Mouse (Mus musculus) lung, postnatal 0 days (tissue): Measurements from ENCODE around the gene Pipox. TPM values are rescaled to one million over a fixed set of nuclear protein-coding genes. Genes with fewer than 3 reads are reported as not detected.

ENCODE experiments used
- ATAC-seq: fragments of 200-750 bp; cut with Nextera tagmentation; 2 replicates; pipeline ENCODE4 v1.8.0; 2017; ENCODE audit warnings: moderate library complexity
- DNase-seq: peaks from one replicate; pipeline ENCODE4 v3.0.0-alpha.2; 2016; ENCODE audit warnings: low spot score
- H3K27ac ChIP-seq: fragments of 300-500 bp; sonication (generic); 2 replicates; pipeline ENCODE4 v1.5.1; 2014; ENCODE audit warnings: antibody characterized with exemption, mild to moderate bottlenecking, low read length, mixed read lengths
- H3K27me3 ChIP-seq: fragments of 300-500 bp; sonication (generic); replicated peaks from 2 replicates; pipeline ENCODE4 v1.6.1; 2014; ENCODE audit warnings: low read length, mixed read lengths; ENCODE audit not compliant: insufficient read depth
- H3K36me3 ChIP-seq: fragments of 300-500 bp; sonication (generic); 2 replicates; pipeline ENCODE4 v1.6.1; 2014; ENCODE audit warnings: low read length, mixed read lengths; ENCODE audit not compliant: insufficient read depth
- H3K4me1 ChIP-seq: fragments of 300-500 bp; sonication (generic); 2 replicates; pipeline ENCODE4 v1.6.1; 2014; ENCODE audit warnings: antibody characterized with exemption, low read depth, low read length, mixed read lengths; ENCODE audit not compliant: insufficient read depth
- H3K4me2 ChIP-seq: fragments of 300-500 bp; sonication (generic); replicated peaks from 2 replicates; pipeline ENCODE4 v1.6.1; 2014; ENCODE audit warnings: low read depth, mild to moderate bottlenecking, low read length, moderate library complexity, mixed read lengths
- H3K4me3 ChIP-seq: fragments of 300-500 bp; sonication (generic); 2 replicates; pipeline ENCODE4 v1.5.1; 2014; ENCODE audit warnings: low read depth, low read length
- H3K9ac ChIP-seq: fragments of 300-500 bp; sonication (generic); replicated peaks from 2 replicates; pipeline ENCODE4 v1.6.1; 2014; ENCODE audit warnings: low read depth, mild to moderate bottlenecking
- H3K9me3 ChIP-seq: fragments of 300-500 bp; sonication (generic); 2 replicates; pipeline ENCODE4 v1.6.1; 2016; ENCODE audit warnings: low read length, mixed read lengths
- CTCF ChIP-seq: IDR thresholded peaks from 2 replicates; pipeline ENCODE4 v1.5.1; 2016; ENCODE audit warnings: antibody characterized with exemption, mild to moderate bottlenecking
- EP300 ChIP-seq: IDR thresholded peaks from 2 replicates; pipeline ENCODE4 v1.6.1; 2016; ENCODE audit warnings: antibody characterized with exemption, mild to moderate bottlenecking, control low read depth
- WGBS: fragments of 180-500 bp; shearing (Covaris S2); extraction: QIAGEN DNeasy Blood & Tissue Kit; methylation state at CpG from one replicate; pipeline ENCODE4 v1.1.7; 2014; 5-methylcytosine and 5-hydroxymethylcytosine counted together
- polyA plus RNA-seq: library from polyadenylated mRNA; unstranded; fragments of >200 nt; fragmentation: Nextera tagmentation; extraction: Ambion mirVana; gene quantifications from 2 replicates; pipeline ENCODE4 v1.2.1, GENCODE M21; 2015

Pipox gene
- polyA plus RNA-seq, 1 experiment from 2014 or later = 0.23 TPM

DNA sequence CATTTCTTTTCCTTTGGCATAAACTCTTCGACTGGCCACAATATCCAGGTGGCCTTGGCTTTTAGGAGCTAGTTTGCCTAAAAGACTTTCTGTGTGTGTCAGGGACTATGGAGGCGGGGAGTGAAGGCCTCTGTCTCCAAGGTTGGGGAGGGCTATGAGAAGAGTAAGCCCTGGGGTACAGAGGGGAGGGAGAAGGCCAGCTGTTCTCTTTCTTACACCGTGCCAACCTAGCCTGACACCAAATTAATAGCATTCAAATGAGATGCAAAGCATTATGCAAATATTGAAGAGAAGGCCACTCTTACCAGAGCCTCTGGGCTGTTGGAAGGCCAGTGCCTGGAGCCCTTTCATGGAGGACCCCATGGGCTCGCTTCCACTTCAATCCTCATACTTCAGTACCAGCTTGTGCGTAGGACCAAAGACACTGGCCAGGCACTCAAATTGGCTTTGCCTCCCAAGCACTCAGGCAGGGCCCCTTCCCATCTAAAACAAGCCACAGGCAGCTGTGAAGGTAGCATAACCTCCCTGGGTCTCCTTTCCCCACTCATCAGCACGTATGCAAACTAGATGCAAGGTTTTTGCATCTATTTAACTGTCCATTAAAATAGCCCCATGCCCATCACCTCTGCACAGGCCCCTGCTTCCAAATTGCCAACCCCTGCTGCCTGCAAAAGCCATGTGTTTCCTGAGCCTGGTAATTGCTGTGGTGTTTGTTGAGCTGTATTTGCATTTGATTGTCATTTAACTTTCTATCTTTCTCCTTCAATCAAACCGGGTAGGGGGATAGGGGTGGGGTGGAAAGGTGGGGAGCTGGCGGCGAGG, 32.2 kb upstream of the Pipox start:
- Histone ChIP-seq H3K27ac (no peak overlapping the region), H3K36me3 (no peaks in the 10 kb centered on the region), H3K27me3 (peaks cover 13% of the 10 kb centered on the region), H3K9ac (no peak overlapping the region), H3K4me3 (no peak overlapping the region), H3K4me2 (no peak overlapping the region), H3K4me1 (0 out of 2 replicates have a peak, but pooled peaks cover 2% of the 10 kb centered on the region), H3K9me3 (no peaks in the 10 kb centered on the region)
- DNase-seq (no peak), ATAC-seq (no peak)
- TF ChIP-seq EP300 (no peak), CTCF (no peak)
- WGBS = 41% methylated on average over 9 of the region's 9 CpGs

DNA sequence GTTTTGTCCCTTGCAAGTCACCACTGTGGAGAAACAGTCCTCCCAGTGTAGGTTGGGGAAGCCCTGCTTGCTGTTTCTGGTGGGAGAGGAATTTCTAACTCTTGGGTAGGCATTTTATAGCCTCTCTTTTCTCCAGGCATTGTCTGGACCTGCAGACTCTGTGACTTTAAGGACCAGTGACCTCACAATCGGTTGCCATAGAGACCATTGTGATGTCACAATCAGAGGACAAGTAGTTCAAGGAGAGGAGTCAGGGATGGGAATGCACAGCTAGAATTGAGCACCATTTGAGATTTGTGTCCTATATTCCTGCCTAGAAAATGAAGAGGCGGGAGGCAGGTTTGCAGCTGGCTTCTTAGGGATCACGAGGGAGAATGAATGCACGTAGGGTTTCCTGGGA, 29.4 kb upstream of the Pipox start:
- no peak overlapping the region for H3K27ac ChIP-seq
- 74% methylated on average over 4 of the region's 4 CpGs for WGBS
- no peaks in the 10 kb centered on the region for H3K27me3 ChIP-seq
- DNase-seq = no peak
- TF ChIP-seq EP300 (no peak), CTCF (no peak)
- H3K4me1 ChIP-seq = no peaks in the 10 kb centered on the region
- ATAC-seq = no peak
- no peak overlapping the region for H3K9ac ChIP-seq
- H3K4me3 ChIP-seq = no peak overlapping the region
- no peaks in the 10 kb centered on the region for H3K36me3 ChIP-seq
- no peak overlapping the region for H3K4me2 ChIP-seq
- H3K9me3 ChIP-seq = no peaks in the 10 kb centered on the region

DNA sequence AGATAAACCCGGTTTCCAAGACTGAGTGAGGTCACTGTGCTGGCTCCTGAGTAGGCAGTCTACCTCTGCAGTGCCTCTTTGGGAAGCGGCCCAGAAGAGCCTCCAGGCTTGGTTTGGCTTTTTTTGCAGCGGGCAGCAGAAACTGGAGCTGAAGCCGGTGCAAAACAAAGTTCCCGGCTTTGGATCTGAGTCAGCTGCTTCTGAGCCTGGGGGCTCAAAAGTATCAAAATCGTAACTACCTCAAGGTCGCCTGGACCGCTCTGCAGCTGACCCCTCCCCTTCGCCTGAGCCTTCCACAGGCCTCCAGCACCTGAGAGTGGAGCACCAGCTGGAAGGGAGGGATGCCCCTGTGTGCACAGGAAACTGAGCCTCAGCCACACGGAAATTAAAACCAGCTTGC, 23.3 kb upstream of the Pipox start:
- DNase-seq (no peak), ATAC-seq (no peak)
- no peaks in the 10 kb centered on the region for H3K9me3 ChIP-seq
- H3K4me1 ChIP-seq = no peaks in the 10 kb centered on the region
- no peak for TF ChIP-seq CTCF
- TF ChIP-seq EP300 = no peak
- no peak overlapping the region for H3K4me3 ChIP-seq
- peaks cover 9% of the 10 kb centered on the region for H3K27me3 ChIP-seq
- no peak overlapping the region for H3K9ac ChIP-seq
- H3K36me3 ChIP-seq = no peaks in the 10 kb centered on the region
- H3K27ac ChIP-seq = no peak overlapping the region
- no peak overlapping the region for H3K4me2 ChIP-seq
- WGBS = 47% methylated on average over 10 of the region's 10 CpGs

DNA sequence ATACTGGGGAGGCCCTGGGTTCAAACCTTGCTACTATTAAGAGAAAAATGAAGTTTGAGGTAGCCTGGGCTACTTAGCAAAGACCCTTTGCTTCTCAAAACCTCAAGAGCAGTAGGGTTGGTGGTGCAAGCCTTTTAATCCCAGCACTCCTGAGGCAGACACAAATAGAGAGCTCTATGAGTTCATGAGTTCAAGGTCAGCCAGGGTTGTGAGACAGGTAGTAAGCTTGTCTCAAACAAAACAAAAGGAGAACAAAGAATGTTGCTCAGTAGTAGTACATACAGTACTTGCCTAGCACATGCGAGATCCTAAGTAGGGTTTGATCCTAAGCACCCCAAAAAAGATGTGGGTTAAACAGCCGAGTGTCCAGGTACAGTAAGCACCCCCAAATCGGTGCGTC, 22.8 kb upstream of the Pipox start:
- Histone ChIP-seq H3K4me2 (no peak overlapping the region), H3K9ac (no peak overlapping the region), H3K27ac (no peak overlapping the region), H3K4me1 (no peaks in the 10 kb centered on the region), H3K9me3 (no peaks in the 10 kb centered on the region), H3K36me3 (no peaks in the 10 kb centered on the region), H3K27me3 (peaks cover 9% of the 10 kb centered on the region), H3K4me3 (no peak overlapping the region)
- ATAC-seq (no peak), DNase-seq (no peak)
- TF ChIP-seq CTCF (no peak), EP300 (no peak)
- WGBS = 73% methylated on average over 4 of the region's 4 CpGs

DNA sequence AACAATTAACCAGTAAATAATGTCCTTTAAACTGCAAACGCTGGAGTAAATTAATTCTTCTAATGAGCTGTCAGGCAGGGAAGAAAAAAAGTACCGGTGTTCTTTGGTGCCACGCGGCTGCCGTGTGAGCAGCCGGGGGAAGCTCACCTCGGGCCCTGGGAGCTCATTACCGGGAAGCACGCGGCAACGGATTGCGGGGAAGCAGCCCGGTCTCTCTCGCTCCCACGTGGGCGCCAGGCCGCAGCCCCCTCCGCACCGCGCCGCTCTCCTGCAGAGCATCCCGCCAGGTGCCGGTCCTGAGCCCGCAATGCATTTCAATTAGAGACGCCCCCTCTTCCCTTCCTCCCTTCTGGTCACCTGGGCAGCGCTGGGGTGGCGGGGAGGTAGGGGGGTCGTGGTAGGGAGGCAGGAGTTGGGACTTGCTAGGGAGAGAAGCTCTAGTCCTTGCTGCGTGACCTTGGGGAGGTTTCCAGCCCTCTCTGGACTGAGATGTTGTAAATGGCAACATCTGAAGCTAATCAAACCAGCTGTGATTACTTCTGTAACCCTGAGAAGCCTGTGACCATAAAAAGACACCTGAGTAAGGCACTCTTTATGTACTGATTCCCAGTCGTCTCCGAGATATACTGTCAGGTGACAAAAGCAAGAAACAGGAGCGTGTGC, 20.8 kb upstream of the Pipox start:
- no peak for DNase-seq
- Histone ChIP-seq H3K9ac (no peak overlapping the region), H3K27me3 (peaks cover 9% of the 10 kb centered on the region), H3K4me2 (no peak overlapping the region), H3K9me3 (no peaks in the 10 kb centered on the region), H3K27ac (no peak overlapping the region), H3K36me3 (no peaks in the 10 kb centered on the region), H3K4me3 (no peak overlapping the region), H3K4me1 (no peaks in the 10 kb centered on the region)
- no peak for ATAC-seq
- no peak for TF ChIP-seq EP300
- TF ChIP-seq CTCF = no peak
- WGBS = 11% methylated on average over 32 of the region's 32 CpGs

DNA sequence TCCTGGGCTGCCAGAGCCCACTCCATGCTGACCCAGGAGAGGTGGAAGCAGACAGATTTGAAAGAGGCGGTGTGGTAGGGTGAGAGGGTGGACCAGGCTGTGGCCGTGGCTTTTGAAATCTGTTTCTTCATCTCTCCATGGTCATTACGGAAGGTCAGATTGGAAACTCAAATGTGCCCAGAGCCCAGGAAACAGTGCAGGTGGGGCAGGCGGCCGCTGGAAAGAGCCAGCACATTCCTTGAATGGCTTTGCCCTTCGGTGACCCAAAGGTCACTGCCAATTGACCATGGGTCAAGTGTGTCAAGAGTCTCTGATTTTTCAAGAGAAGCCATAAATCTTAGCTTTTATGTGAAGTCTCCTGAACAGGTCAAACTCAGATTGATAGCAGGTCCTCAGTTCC, 19.6 kb upstream of the Pipox start:
- H3K4me1 ChIP-seq = no peaks in the 10 kb centered on the region
- no peak overlapping the region for H3K27ac ChIP-seq
- TF ChIP-seq CTCF = no peak
- TF ChIP-seq EP300 = no peak
- peaks cover 9% of the 10 kb centered on the region for H3K27me3 ChIP-seq
- no peak overlapping the region for H3K4me3 ChIP-seq
- DNase-seq = no peak
- WGBS = 54% methylated on average over 6 of the region's 6 CpGs
- no peak overlapping the region for H3K9ac ChIP-seq
- H3K9me3 ChIP-seq = no peaks in the 10 kb centered on the region
- H3K4me2 ChIP-seq = no peak overlapping the region
- no peak for ATAC-seq
- no peaks in the 10 kb centered on the region for H3K36me3 ChIP-seq
